Mouse (Mus musculus) thymus, adult 2 months (tissue): ENCODE measurements around the gene Krtap10-4.

Experiments used
- CTCF ChIP-seq: fragments of 200-500 bp; IDR thresholded peaks from 2 replicates; pipeline ENCODE4 v1.5.1; 2012; ENCODE audit warnings: mild to moderate bottlenecking, control low read depth, low read length, moderate library complexity, borderline replicate concordance; ENCODE audit not compliant: control insufficient read depth, poor library complexity, insufficient read depth; ENCODE audit errors: extremely low read depth
- POLR2A ChIP-seq: fragments of 200-500 bp; IDR thresholded peaks from 2 replicates; pipeline ENCODE4 v1.6.1; 2012; ENCODE audit warnings: mild to moderate bottlenecking, low read length, control low read depth, moderate library complexity; ENCODE audit not compliant: control insufficient read depth, poor library complexity, insufficient read depth; ENCODE audit errors: extremely low read depth

- TF ChIP-seq CTCF (no peak), POLR2A (no peak)
Measured at GRCm38 (mm10) chr10:77818523-77818922, 8.4 kb downstream of the Krtap10-4 start.
